Mouse (Mus musculus): ENCODE measurements around the gene Zfp330. TPM values are rescaled to one million over a fixed set of nuclear protein-coding genes. Genes with fewer than 3 reads are reported as not detected.

Zfp330 gene
- polyA plus RNA-seq, 1 experiment from 2014 or later = 73.0 TPM

Other genes with a start within 250 kb of the Zfp330 start
- 2.1 and 2.2 TPM in 2 replicates for gene Rnf150, start 89.2 kb upstream of the Zfp330 start, polyA plus RNA-seq (2015; fragmentation: Nextera tagmentation; extraction: Ambion mirVana)